Mouse (Mus musculus) small intestine, adult 2 months (tissue): Measurements from ENCODE around the gene Gstp1.
A peak's percentile ranks its signal among the peaks of the same experiment; 100 is the strongest.

Experiments used
- CTCF ChIP-seq: fragments of 200-500 bp; IDR thresholded peaks from 2 replicates; pipeline ENCODE4 v1.5.1; 2012; ENCODE audit warnings: low read depth, mild to moderate bottlenecking, control low read depth, inconsistent platforms, low read length, moderate library complexity, mixed read lengths; ENCODE audit not compliant: insufficient replicate concordance, insufficient read length; ENCODE audit errors: extremely low read depth
- POLR2A ChIP-seq: fragments of 200-500 bp; IDR thresholded peaks from 2 replicates; pipeline ENCODE4 v1.6.1; 2012; ENCODE audit warnings: low read depth, mild to moderate bottlenecking, control low read depth, inconsistent platforms, low read length, moderate library complexity

GRCm38 (mm10) chr19:3986334-3986733, 51.5 kb downstream of the Gstp1 start, which contains the start of gene Acy3:
- TF ChIP-seq CTCF (no peak), POLR2A (peak; percentile 99)
